Mouse (Mus musculus): ENCODE measurements at regions not wholly inside any gene's neighbourhood (a gene's known extent, or its start where the extent isn't known, plus 50 kb on each side); places are given as distances from the start of the nearest gene placed in this dataset.

GRCm38 (mm10) chr6:127349479-127350110 lies 97.0 kb upstream of the Parp11 start:
- TF ChIP-seq MAFK (IDR thresholded peaks at IDR 0.05; ENCODE audit: insufficient read depth, low read depth, low read length) (no peak), ZNF384 (IDR thresholded peaks at IDR 0.05; ENCODE audit: low read depth, low read length) (no peak), ZC3H11A (IDR thresholded peaks at IDR 0.05; ENCODE audit: borderline replicate concordance, low read depth, low read length) (no peak), HCFC1 (IDR thresholded peaks at IDR 0.05; ENCODE audit: borderline replicate concordance, insufficient read depth, low read length) (no peak), CHD2 (IDR thresholded peaks at IDR 0.05; ENCODE audit: low read depth, low read length) (no peak)

All from ES-E14 (cell line).